Mouse (Mus musculus): Measurements from ENCODE around the gene Rangrf.
"Not testable (repeated sequence)": the region's sequence is repeated elsewhere in the genome, so short reads cannot be mapped to it uniquely, and the experiment has no call there.

Rangrf gene

DNA sequence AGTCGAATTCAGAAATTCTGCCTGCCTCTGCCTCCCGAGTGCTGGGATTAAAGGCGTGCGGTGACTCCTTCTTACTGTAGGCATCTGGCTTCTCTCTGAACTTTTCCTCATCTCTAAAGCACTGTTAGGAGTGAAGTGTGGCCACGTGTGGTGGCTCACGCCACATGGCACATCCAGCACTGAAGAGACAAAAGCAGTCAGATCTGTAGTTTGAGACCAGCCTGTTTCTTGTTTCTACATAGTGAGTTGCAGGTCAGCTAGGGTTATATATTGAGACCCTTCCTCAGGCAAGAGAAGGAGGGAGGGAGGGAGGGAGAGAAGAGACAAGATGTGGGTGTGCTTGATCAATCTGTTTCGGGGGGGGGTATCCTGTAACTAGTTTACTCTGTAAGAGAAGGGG, at the start of gene Rangrf:
Gene Rangrf (minus strand): TSS at position 101 of the 400 bp plus-strand sequence.
- in situ Hi-C loops (cut with MboI, MseI), result no loop called here

DNA sequence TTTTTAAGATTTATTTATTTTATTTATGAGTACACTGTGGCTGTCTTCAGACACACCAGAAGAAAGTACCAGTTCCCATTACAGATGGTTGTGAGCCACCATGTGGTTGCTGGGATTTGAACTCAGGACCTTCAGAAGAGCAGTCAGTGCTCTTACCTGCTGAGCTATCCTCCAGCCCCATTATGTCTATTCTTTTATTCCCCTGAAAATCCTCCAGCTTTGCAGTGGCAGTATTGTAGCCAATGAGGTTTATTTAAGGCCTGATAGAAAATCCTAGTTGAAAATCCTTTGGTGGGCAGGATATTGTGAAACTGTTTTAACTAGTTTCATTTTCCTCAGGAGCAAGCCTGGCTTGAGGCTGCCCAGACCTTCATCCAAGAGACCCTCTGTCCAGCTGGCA, 45.7 kb upstream of the Rangrf start:
- in situ Hi-C loops (cut with MboI, MseI), result no loop called here

DNA sequence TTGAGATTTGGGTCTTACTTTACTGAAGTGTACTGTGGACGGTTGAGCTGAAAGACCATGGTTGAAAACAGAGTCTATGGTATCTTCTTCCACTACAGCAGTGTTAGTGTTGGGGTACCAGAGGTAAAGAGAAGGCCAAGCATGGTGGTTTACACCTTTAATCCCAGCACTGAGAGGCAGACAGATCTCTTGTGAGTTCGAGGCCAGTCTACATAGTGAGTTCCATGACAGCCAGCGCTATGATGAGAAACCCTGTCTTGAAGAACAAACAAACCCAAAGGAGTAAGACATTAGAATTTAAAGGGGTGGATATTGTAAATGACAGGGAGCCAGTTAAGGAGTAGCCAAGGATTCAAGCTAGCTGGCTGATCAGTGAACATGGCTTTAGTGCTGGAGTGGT, 41.8 kb upstream of the Rangrf start:
- in situ Hi-C loops (cut with MboI, MseI), result no loop called here

DNA sequence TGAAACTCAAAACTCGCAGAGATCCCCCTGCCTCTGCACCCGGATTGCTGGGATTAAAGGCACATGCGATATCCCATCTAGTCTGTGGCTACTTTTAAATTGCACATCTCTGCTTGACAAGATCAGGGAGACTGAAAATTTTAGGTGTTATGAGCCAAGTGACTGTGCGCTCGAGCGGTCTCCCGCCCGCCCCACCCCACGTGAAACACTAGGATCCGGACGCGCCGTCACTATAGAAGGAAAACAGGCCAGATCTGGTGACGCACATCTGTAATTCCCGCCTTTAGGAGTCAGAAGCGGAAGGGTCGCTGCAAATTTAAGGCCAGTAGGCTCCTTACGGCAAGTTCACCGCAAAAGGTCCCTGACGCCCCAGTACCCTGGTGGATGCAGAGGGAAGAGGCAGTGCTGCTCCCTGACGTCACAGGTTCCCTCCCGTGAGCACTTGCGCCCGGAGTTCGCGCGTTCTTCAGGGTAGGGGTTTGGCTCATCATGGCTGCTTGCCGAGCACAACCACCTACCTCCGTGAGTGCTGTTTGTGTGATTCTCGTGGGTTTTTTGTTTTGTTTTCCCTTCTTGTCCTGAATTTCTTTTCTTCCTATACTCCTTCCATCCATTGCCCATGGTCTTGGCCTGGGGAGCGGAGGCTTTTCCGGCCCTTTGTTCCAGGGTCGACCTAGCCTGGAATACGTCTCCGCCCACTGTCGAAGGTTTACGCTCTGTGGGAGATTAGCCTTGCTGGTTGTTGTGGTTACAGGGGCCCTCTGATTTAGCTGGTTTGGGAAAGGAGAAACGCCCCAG, 40.9 kb upstream of the Rangrf start, which contains the start of gene Ctc1:
Gene Ctc1 (plus strand): TSS at position 268 of the 798 bp plus-strand sequence.
- in situ Hi-C loops (cut with MboI, MseI), result no loop called here

DNA sequence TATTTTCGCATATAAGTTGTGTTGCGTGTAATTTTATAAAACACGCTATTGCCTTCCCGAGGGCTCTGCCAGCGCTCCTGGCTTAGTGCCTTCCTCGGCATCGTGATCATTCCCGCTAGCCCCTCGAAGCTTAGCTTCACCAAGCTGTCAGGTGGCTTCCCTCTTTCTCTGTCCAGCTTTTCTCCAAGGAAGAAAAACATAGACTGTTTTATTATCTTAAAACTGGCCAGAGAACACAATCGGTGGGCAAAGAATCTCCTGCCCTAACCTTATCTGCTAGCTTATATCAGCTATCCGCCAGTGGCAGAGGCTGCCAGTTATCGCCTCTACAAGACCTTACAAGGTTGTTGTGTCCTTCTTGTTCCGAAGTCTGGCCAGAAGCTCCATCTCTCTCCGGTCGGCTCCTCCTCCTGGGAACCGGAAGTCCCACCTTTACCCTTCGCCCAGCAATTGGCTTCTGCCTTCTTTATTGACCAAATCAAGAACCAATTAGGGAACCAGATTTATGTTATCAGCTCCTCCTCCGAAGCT, 37.2 kb upstream of the Rangrf start:
- in situ Hi-C loops (cut with MboI, MseI), result no loop called here

DNA sequence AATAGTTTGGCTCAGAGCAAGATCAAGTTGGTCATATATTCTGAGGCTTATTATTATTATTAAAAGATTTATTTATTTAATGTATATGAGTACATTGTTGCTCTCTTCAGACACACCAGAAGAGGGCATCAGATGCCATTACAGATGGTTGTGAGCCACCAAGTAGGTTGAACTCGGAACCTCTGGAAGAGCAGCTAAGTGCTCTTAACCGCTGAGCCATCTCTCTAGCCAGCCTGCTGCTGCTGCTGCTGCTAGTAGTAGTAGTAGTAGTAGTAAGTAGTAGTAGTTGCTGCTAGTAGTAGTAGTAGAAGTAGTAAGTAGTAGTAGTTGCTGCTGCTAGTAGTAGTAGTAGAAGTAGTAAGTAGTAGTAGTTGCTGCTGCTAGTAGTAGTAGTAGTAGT, 36.5 kb upstream of the Rangrf start:
- in situ Hi-C loops (cut with MboI, MseI), result not testable (repeated sequence)

DNA sequence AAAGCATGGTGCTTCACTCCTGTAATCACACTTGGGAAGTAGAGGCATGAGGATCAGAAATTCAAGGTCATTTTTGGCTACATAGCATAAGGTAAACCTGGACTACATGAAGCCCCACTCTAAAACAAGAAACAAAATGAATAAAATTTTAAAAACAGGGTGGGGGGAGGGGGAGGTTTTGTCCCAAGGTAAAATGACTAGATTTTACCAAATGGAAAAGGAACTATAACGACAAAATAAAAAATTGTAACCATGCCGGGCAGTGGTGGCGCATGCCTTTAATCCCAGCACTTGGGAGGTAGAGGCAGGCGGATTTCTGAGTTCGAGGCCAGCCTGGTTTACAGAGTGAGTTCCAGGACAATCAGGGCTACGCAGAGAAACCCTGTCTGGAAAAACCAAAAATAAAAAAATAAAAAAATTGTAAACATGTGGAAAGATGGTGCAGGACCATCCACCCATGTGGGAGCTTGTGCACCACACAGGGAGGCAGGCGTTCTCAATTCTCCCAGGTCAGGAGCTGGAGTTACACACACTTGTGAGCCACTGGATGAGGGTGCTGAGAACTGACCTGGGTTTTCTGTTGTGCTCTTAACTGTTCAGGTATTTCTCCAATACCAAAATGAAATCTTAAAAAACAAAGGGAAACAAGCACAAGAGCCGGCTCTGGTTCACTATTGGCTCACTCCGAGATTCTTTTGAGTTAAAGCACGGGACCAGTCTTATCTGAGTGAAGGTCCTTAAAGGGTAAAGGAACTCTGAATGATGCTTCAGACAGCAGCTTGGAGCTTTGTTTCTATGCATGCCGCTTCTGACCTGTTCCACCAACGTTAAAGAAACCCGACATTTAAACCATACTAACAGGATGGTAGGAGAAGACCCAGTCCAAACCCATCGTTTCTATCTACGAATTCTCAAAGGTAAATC, 35.7 kb upstream of the Rangrf start:
- in situ Hi-C loops (cut with MboI, MseI), result no loop called here

DNA sequence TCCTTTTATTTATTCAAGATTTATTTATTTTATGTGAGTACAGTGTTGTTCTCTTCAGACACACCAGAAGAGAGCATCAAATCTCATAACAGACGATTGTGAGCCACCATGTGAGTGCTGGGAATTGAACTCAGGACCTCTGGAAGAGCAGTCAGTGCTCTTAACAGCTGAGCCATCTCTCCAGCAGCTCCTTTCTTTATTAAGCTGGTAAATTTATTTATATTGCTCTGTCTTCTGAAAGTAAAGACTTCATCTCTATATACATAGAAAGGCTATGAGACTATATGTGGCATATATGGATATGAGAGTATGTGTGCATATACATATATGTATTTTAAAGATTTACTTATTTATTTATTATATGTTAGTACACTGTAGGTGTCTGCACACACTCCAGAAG, 34.5 kb upstream of the Rangrf start:
- in situ Hi-C loops (cut with MboI, MseI), result no loop called here

DNA sequence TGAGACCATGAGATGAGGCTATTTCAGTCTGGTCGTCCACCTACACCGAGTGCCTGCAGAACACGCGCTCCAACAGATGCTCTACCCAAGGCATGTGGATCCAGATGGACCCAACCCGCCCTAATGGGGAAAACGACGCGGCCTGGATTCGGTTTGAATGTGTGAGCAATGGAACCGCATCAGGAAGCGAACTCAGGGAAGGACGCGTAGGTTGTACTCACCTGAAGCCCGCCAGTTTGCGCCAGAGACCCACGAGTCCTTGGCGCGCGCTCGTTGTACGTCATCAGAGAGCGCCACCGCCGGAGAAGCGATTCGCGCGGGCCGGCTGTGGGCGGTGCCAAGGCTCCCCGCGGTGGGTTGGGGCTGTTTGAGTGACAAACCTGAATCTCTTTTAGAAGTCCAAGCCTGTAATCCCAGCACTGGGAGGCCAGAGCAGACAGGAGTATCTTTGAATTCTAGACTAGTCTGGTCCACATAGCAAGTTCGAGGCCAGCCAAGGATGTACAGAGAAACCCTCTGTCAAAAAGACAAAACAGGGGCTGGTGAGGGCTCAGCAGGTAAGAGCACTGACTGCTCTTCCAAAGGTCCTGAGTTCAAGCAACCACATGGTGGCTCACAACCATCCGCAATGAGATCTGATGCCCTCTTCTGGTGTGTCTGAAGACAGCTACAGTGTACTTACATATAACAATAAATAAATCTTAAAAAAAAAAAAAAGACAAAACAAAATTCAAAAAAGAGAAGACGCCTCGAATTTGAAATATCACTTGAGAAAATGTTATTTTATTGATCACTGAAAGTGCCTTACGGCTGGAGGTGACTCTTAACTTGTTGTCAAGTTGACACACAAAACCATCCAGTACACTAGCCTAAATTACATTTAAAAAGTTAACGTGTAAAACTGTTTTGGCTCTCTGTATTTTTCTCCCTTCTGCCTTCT, 33.5 kb upstream of the Rangrf start, which contains the start of gene Pfas:
Gene Pfas (minus strand): TSS at position 279 of the 940 bp plus-strand sequence.
- in situ Hi-C loops (cut with MboI, MseI), result no loop called here

DNA sequence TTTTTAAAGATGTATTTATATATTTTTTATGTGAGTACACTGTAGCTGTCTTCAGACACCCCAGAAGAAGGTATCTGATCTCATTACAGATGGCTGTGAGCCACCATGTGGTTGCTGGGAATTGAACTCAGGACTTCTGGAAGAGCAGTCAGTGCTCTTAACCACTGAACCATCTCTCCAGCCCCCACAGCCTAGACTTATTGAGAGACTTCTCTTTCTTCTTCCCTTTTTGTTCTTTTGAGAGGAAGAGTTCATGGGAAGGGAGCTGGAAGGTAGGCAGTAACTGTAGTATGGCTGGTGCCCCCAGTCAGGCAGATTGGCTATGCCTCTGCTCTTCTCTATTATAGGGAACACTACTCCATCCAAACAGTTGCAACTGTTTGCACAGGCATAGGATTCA, 31.6 kb upstream of the Rangrf start:
- in situ Hi-C loops (cut with MboI, MseI), result not testable (repeated sequence)

DNA sequence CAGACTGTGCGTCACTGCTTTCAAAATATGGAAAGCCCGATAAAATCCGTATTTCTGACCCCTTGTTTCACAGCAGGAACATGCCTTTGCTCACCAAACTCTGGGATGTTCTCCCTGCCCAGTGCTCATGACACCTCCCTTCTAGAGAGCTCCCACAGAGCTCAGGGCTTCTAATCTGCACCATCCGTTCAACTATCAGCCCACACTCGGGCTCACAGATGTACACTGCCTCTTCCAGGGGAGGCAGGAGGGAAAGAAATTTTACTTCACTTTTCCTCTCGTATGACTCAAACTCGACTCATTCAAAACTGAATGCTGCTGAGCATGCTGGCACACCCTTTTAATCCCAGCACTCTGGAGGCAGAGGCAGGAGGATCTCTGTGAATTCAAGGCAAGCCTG, 30.2 kb upstream of the Rangrf start:
- in situ Hi-C loops (cut with MboI, MseI), result no loop called here

DNA sequence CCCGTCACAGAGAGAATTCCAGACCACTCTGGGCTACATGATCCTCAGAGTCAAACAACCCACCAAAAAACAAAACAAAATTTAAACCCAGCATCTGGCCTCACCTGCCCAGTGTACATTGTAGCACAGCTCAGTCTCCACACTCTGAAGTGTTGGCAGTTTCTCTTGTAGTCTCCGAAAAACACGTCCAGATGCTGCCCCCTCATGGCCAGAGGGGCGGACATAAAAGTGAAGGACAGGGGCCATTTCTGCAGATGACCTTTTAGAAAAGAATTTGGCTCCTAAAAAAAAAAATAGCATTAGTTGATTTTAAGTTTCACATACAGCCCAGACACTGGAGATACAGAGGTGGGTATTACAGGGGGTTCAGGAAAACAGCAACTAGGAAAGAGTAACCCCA, 28.6 kb upstream of the Rangrf start:
- in situ Hi-C loops (cut with MboI, MseI), result loop anchor here (5.0 kb wide), 1 partner anchor 96 kb away; no protein-coding TSS in a partner anchor

DNA sequence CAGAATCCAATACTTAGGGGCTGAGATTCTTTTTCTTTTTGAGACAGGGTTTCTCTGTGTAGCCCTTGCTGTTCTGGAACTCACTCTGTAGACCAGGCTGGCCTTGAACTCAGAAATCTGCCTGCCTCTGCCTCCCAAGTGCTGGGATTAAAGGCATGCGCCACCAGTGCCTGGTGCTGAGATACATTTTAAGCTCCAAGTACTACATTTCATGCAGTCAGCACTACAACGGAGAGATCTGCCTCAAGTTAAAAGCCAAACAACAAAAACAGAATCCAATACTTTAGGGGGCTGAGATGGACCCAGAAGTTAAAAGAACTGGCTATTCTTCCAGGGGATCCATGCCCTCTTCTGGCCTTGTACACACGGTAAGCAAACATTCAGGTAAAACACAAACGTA, 27.8 kb upstream of the Rangrf start:
- in situ Hi-C loops (cut with MboI, MseI), result loop anchor here (5.0 kb wide), 1 partner anchor 95 kb away; no protein-coding TSS in a partner anchor

DNA sequence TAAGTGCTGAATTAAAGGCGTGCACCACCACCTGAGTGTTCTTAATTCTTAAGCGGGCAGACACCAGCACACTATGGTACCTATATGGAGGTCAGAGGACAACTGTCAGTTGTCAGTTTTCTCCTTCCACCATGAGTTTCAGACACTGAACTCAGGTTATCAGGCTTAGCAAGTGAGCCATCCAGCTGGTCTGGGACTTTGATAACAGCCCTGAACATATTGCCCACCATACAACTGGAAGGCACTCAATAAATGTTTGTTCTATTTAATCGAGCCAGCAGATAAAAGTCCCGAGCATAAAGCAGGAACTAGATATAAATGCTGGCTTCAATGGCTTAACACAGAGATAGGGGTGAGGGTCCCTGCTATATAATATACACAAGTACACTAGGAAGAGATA, 22.1 kb upstream of the Rangrf start:
- in situ Hi-C loops (cut with MboI, MseI), result no loop called here

DNA sequence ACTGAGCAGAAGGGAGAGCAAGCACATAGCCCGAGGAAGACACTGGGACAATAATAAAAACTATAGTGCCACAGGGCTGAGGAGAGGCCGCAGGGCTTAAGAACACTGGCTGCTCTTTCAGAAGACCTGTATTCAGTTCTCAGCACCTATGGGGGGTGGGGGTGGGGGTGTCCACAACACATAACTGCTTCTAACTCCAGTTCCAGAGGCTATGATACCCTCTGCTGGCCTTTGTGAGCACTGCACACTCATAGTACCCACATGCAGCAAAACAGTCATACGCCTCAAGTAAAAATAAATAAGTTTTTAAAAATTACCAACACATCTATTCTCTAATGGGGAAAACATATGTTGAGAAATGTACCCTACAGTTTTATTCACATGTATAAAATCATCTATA, 19.4 kb upstream of the Rangrf start:
- in situ Hi-C loops (cut with MboI, MseI), result no loop called here

DNA sequence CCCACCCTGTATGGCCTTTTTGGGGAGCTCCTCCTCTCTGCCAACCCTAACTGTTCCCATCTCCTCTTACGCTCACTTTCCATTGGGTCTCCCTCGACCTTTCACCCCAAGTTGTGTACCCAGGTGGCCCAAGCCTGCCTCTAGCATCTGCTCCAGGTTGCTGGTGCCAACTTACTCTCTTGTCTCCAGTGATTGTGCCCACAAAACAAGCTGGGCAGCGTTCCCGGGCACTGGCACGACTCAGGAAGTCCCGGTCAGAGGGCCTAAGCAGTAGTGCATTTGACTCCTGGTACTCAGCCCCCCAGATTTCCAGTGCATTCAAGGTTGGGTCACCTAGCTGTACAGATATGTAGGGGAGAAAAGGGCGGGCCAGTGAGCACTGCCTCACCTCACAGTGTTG, 18.1 kb upstream of the Rangrf start:
- in situ Hi-C loops (cut with MboI, MseI), result no loop called here

DNA sequence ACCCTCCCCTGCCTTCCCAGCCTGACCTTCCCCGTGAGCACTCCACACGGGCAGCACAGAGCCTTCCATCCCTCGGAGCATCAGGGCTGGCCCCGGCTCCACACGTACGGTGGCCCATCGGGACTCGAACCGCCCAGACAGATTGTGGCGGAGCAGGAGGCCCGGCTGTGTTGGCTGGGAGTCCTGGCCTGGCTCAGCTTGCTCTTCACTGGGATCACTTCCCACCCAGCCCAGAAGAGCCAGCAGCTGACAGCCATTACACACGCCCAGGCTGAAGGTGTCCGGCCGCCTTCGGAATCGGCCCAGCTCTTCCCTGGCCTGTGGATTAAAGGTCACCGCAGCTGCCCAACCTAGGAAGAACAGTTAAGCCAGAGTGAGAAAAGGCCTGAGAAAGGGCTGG, 13.4 kb upstream of the Rangrf start:
- in situ Hi-C loops (cut with MboI, MseI), result no loop called here

DNA sequence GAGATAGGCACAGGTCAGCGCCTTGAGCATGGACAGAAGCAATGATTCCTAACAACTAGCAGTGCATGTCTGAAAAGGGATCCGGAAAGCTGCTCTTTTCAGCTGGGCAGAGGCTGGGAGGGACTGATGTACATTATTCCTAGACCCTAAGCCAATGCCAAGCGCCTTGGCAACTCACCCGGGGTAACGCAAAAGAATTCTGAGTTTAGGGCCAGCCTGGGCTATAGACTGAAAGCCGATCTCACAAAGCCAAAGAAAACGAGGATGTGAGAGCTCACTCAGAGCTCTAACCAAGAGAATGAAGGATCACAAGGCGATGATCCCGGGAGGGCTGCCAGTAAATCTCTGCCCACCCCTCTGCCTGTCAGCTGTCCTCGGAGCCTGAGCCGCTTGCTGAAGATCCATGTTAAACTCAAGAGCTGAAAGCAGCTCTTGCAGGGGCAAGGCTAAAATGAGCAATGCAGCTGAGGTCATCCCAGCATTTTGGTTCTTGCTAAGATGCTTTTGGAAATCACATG, 12.4 kb upstream of the Rangrf start:
- in situ Hi-C loops (cut with MboI, MseI), result no loop called here

DNA sequence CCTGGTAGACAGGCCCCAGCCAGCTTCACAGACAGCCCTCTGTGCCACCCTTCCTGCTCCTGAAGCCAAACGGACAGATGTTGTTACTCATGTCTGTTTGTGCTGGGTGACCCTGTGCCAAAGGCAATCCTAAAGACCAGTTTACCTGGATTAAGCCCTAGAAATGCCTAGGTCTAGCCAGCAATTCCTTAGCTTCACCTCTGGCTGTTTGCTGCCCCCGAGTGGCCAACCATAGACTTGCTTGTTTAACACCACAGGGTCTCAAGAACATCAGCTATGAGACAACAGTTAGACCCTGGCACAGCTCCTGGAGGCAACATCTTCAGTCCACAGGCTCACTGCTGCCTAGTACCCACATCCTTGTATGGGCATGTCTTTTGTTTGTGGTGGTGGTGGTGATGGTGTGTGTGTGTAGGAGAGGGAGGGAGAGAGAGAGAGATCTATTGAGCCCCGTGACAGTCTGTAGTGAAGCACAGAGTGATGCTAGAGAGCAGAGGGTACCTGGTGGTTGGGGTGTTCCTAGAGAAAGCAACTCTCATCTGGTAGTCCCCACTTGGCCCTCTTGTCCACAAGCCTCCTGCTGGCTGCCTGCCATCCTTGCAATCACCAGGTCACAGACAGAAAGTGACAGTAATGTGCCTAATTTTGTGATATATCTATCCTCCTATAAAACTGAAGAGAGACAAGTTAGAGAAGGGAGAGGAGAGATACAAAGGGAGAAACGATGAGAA, 7.8 kb upstream of the Rangrf start:
- in situ Hi-C loops (cut with MboI, MseI), result no loop called here

DNA sequence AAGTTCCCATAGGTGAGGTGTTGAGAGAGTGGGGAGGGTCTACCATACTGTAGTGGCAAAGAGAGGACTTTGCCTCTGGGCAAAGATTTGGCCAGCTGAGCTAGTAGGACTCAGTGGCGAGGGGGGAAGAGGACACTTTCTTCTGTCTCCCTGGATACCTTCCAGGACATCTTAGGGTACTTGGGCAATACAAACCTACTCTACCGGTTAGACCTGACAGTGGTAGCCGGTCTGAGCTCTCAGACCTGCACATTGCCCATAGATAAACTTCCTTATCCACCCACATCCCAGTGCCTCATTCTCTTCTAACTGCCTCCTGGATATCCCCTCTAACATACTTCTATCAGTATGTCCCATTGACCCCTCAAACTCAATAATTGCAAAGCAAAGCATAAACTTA, 5.9 kb upstream of the Rangrf start:
- in situ Hi-C loops (cut with MboI, MseI), result no loop called here
